Mouse (Mus musculus): ENCODE measurements at regions not wholly inside any gene's neighbourhood (a gene's known extent, or its start where the extent isn't known, plus 50 kb on each side); places are given as distances from the start of the nearest gene placed in this dataset.

DNA sequence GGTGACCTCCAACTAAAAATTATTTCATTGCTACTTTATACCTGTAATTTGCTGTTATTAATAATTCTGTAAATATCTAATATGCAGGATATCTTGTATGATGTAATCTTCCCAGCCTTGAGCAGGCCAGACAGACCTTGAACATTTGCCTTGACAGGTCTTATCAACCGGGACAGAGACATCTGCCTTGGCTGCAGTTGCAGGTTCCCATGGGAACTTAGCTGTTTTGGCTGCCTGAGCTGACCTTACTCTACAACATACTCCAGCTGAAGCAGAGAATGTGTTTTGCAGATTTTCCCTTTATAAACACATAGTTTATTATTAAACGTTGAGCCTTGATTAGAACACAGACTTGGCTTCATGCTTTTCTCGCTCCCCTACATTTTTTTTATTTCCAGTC is 385.3 kb upstream of the Slc10a2 start:
- TF ChIP-seq POLR2A (IDR thresholded peaks at IDR 0.05; ENCODE audit: low read depth, low read length) (no peak), CTCF (IDR thresholded peaks at IDR 0.05; ENCODE audit: extremely low read depth, insufficient read depth, insufficient read length, insufficient replicate concordance) (no peak)
